Mouse (Mus musculus) frontal cortex, adult (tissue): ENCODE measurements around the gene Cacna1d.

ENCODE experiments used
- ATAC-seq: cut with Nextera tagmentation; 2 replicates; pipeline ENCODE4 v1.9.2; 2017; ENCODE audit warnings: mild to moderate bottlenecking, moderate library complexity, mixed read lengths; ENCODE audit not compliant: low TSS enrichment

Gene Cacna1d

DNA sequence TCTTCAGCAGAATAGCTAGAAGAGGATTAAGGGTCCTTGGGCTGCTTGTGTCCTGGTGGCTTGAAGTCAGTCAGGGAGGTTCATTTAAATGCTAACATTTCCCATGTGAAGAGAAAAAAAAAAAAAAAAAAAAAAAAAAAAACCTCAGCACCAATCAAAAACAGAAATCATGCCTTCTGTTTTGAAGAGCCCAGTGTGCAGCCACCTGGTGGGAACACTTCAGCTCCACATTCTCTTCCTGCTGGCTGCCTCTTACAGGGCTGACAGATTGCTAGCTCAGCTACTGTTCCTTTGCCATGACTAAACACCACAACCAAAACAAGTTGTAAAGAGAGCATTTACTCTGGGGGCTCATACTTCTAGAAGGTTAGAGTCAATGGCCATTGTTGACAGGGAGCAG, 283.1 kb downstream of the Cacna1d start:
- peak; percentile 81; the same call in 1 of the 2 replicates for ATAC-seq

DNA sequence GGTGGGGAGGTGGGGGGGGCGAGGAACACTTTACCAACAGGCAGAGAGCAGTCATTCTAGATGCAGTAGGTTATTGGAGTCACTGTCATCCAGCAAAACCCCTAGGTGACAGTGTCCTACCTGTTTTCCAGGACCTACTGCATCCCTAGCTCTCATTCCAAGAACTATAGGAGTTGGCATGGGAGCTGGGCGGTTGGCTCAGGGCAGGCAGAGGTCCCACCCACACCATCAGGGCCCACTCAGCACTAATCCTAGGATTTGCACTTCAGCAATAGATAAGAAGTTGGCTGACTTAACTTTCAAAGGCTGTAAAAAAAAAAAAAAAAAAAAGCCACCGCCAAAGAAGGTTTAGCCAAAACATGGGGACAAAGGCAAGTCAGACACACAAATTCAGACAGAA, 285.4 kb downstream of the Cacna1d start:
- ATAC-seq, result no peak

DNA sequence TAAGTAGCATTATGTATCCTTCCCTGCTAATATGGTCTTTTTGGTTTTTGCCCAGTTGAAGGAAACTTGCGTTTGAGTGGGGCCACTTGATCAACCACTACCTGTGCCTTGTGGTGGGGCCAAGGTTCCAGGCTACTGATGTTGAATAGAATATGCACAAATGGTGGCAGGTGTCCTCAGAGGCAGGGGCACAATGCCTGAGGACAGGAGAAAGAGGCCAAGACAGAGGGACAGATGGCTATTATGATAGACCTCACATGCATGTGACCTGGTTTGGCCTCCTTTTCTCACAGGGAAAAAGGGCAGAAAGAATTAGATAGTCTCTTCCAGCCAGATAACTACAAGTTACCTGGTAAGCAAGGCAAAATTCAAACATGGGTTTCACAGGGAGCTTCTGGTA, 286.7 kb downstream of the Cacna1d start:
- ATAC-seq, result no peak

DNA sequence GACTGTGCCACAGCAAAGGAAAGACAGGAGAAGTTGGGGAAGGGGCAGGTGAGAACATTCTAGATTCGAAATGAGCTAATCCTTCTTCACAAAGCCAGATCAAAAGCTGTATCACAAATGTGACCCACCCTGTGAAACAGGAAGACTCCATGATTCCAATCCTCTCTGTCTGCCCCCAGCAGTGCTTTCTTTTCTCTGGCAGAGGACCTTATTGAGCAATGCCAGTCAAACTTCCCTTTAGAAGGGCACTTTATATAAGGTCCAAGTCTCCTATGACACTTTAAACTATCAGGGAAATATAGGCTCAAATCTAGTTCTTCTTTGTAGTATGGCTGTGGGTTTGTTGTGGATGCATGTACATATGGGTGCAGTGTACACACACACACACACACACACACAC, 290.9 kb downstream of the Cacna1d start:
- no peak for ATAC-seq

DNA sequence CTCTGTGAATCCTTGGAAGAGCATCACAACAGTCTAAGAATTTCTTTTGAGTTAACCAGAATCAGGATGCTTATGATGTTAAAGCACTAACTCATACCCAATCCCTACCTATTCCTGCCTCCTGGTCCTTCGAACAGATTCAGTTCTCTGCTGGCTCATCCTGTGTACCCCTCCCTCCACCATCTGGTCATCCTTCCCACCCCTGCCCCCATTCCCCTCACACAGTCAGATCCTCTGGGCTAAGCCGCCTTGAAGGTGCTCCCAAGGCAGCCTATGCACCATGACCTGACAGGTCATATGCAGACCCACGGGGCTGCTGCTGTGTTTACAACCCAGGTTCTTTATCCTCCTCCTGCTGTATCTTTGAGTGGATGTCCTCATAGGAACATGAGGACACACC, 292.4 kb downstream of the Cacna1d start:
- no peak for ATAC-seq

DNA sequence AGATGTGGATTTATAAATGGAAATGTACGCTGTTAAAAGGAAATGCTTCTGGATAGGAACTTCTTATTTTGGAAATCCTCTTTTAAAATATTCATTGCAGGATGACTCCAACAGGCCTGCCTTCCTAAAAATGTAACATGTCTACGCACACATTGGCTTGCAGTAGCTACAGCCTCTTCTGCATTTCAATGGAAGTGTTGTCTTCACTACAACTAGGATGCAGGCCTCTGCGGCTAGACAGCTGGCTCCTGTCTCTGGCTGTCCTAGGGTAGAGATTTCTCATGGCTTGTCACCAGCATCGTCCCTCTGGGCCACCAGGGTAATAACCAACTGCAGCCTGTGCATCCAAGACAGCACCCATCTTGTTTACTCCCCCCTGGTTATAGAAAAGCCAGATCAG, 293.1 kb downstream of the Cacna1d start:
- peak; percentile 66 for ATAC-seq

DNA sequence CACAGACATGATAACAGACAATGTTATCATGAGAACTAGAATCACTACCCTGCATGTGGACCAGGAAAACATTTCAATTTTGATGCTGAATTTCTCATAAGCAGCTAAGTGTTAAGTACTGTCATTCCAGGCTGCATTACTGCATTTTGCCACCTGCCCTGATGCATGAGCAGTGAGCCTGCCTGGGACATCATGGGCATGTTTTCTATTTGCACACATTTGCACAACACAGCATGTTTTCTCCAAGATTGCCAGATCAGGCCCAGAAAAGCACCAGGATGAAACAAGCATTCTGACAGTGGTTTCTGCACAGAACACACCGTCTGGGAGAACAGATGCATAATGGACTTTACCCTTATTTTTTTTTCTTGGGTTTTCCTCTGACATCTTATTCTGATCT, 294.3 kb downstream of the Cacna1d start:
- ATAC-seq, result no peak

DNA sequence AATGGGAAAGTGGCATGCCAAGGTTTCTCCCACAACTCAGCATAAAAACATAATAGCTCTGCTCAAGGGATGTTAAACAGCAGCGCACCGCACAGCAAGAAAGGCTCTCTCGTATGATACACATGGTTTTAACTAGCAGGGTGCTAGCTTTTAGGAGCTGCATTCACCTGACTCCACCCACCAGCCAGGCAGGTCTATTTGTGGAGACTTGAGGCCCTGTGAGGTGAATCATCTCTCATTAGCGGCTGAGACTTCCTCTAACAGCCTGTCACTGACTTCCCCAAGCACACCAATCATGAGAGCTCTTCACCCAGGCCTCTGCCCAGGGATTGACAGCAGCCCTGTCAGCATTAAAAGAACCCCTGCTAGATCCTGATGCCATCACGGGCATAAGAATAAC, 295.0 kb downstream of the Cacna1d start:
- peak; percentile 53 for ATAC-seq

DNA sequence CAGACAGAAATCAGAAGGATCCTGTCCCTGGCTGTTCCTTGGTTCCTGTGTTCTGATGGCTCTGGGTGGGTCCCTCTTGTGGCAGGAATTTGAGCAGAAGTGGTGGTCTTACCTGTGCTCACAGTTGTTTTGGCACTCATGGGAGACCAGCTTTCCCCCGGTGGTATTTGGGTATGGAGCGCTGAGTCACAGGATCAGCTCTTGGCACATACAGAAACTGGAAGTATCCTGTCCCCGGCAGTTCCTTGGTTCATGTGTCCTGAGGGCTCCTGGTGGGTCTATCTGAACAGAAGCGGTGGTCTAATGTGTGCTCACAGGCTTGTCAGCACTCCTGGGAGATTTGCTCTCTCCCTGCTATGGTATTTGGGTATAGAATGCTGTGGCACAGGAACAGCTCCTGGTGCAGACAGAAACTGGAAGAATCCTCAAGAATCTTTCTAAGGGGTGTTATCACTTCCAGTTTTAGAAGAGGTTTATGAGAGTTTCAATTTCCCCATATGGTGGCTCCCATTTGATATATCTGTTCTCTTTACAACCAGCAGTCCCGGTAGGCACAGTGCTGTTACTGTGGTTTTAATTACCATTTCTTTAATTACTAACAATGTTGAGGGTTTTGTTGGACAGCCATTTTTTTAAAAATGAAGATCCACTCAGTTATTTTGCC, 300.8 kb downstream of the Cacna1d start:
- ATAC-seq, result peak; percentile 62; the same call in 1 of the 2 replicates

DNA sequence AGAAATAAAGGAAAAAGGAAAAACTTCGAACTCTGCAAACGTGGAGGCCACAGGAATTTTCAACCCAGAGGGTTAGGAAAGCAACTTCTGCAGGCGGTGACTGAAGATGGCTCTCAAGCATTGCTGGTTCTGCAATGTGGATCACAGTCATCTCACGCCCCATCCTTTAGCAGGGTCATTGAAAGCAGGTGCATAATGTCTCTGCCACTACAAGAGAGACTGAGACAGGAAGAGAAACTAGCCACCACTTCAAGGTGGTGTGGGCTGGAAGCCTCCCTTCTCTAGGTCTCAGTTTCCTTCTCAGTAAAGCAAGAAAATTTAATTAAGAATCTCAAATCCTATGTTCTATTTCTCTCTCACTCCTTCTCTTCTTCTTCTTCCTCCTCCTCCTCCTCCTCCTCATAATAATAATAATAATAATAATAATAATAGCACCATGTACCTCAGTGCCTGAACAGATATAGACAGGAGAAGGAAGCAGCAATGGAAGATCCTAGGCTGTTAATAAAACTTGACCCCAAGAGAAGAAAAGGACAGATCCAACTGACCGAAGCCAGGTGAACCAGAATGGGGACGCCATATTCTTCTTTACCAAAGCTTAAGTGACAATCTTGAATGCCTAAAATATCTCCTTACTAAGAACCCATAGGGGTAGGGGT, 305.5 kb downstream of the Cacna1d start:
- ATAC-seq, result no peak

DNA sequence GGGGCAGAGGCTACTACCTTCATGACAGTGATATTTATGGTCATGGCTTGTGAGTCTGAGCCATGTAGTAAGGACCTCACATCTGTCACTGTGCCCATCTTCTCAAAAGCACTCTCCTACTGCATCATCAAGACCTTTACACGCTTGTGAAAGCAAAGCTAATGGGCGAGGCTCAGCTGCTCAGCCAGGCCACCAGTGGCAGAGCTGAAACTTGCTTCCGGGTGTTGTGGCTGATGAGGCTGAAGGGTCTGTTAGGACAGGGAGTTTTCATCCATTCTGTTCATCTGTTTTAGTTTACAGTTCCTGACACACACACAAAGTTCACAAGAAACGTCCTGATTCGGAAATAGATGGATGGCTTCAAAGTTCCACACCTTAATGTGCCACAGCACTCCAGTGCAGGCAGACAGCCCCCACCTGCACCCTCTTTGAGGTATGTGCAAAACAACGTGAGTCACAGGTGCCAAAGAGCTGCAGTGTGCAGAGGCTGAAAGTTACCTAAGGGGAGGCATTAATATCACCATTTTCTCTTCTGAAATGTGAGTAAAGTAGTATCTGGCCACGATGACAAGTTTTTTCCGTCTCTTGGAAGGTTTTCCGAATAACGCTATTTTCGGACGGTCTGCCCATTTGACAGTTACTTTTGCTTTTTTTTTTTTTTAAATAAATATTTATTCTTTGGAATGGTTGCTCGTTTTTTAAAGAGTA, 306.7 kb downstream of the Cacna1d start:
- ATAC-seq, result no peak

DNA sequence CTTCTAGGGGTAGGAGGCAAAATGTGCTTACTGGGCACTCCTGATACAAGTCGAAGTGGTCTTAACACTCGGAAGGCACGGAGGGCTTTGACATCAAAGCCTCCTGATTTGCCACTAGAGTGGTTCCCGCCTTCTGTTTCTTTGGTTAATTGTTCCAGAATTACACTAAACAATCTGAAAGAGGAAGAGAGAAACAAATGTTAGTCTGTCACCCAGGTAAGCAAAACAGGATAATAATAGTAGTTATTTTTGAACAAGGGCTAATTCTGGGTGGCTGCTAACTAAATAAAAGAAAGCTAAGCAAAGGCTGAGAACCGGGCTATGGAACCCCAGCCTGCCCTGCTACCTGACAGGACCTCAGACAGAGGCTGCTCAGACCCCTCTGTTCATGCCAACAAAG, 307.2 kb downstream of the Cacna1d start:
- no peak for ATAC-seq

DNA sequence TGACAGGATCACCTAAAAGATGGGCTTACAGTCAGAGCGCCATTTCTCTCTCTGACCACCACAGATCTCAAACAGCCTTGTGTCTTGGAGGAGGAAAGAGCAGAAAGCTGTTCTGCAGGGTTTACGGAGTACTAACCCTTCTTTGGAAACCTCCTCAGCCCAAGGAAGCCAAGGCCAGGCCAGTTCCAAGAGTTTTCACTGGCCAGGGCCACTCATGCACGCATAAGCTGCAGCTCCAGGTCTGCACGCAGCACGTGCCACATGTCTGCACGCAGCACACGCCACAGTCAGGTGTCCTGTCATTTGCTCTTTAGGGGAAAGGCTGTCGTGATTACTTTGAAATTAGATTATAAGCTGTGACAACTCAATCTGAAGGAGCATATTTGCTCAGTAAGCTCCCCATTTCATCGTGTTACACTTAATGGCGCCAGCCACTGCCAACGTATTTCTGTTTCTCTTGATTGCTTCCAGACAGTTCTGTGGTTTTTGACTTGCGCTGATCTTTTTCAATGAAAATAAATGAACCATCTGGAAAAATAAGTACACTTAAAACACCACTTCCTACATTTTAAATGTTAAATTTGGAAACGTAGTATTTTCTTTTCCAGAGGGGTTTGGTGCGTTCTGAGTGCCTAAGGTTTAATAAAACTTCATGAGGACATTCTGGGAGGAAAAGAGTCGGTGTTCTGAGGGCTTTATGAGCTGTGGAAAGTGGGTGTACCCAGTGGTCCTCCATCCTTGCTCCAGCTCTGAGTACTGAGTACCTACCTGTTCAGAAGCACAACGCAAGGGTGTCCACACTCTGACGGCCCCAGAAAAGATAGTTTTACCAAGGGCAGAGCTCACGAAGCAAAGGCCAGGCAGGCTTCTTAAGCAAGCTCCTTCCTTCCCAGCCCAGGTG, 308.4 kb downstream of the Cacna1d start:
- ATAC-seq, result no peak

DNA sequence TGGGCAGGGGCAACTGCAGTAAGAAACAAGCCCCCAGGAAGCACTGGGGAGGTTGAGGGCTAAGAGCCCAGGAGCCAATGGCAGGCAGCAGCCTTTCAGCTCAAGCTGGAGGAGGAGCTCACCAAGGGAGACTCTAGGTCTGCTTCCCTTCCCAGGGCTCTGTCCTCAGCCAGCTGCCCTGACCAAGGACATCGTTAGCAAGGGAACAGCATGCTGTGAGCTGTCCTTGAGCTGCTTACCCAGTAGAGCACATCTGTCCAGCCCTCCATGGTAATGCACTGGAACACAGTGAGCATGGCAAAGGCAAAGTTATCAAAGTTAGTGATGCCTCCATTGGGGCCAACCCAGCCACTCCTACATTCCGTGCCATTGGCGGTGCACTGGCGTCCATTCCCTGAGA, 312.9 kb downstream of the Cacna1d start:
- ATAC-seq, result no peak

DNA sequence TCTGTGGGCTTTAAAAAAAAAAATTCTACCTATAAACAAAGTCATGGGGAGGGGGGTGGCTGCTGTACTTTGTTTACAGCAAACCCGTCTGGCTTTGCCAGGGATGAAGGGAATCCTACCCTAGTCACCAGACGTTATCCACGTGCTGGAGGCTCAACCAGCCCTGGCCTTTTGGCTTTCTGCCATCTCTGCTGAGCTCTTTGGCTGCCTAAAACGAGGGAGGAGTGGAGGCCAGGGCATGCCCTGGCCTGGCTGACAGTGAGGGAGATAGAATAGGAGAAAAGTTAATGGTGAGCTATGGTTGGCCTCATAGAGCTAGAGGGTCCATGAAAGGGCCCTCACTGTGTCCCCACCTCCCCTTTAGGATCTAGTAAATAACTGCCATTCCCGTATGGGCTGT, 313.4 kb downstream of the Cacna1d start:
- no peak for ATAC-seq

DNA sequence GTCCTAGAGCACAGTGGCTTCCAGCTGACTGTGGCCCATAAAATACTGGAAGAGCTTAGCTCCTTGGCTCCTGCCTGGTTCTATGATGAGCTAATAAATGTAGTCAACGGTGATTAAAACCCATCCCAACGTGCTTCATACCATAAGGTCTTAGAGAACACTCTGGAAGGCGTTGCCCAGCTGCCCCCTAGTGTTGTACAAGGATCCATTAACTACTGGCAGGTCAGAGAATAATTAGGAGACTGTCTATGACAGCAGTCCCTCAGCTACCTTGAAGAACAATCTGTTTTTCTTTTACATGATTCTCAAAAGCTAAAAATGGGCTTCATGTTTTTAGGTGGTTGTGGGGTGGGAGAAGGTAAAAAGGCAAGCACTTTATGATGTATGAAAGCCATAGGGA, 315.9 kb downstream of the Cacna1d start:
- no peak for ATAC-seq

DNA sequence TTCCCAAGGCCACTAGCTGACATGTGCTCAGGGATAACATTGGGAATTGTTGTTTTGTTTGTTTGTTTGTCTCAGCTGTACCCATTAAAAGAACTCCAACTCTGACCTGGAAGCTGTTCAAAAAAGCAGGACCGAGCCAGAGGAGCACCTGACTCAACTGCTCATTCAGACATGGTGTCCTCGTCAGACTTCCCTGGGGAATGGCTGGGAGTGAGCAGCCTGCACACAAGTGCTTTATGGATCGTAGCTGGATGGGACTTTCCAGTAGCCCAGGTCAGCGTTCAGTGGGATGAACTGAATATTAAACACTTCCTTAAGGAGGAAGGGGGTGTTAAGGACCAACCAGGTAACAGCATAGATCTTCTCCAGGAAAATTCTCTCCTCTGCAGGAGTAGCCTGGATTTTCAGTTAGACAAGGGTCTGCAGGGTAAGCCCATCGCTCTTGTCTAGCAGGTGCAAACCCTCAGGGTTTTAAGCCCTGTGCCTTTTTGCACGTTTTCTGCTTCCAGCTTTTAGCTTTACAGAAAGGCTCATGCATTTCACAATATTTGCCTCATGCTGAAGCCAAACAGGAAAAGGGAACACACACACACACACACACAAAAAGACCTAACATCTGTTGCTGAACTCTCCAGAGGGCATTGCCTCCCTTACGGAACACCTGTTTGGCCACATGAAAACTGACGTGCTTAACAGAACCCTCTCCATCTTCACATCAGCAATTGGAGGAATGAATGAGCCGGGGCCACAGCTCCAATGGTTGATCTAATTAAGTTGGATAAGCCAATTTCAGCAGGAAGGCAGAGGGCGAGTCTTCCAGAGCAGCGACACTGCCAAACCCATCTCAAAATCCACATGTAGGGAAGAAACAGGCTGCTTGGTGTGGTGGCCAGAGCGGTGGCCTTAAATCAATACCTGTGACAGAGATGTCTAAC, 318.2 kb downstream of the Cacna1d start:
- no peak for ATAC-seq

DNA sequence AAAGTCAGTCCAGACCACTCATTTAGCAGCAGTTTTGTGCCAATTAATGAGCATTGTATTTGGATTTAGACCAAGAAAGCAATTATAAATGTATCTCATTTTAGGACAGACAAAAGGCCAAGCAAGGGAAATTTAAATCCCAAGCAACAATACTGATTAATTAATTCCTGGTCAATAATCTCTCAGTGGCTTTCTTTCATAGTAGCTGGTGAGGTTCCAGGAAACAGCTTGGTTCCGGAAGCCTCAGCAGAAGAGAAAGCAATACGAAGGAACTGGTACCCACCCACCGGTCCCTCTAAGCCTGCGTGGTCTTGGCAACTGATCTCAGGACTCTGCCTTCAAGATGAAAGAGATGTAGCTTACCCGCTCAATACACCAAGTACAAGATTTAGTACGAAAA, 319.7 kb downstream of the Cacna1d start:
- ATAC-seq, result no peak

DNA sequence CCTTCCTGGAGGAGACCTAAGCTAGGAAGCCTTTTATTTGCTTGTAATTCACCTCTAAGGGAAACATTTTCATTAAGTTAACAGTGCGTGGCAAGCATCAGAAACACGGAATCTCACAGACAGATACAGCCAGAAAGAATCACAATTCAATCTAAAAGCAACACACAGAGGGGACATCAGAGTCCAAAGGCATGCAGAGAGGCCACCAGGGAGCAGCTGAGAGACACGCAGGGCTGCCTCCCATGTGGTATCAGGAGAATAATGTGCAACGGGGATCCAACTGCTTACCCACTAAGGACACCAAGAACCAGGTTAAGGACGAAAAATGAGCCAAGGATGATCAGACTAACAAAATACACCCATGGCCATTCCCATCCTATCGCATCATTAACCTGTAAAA, 320.2 kb downstream of the Cacna1d start:
- no peak for ATAC-seq

DNA sequence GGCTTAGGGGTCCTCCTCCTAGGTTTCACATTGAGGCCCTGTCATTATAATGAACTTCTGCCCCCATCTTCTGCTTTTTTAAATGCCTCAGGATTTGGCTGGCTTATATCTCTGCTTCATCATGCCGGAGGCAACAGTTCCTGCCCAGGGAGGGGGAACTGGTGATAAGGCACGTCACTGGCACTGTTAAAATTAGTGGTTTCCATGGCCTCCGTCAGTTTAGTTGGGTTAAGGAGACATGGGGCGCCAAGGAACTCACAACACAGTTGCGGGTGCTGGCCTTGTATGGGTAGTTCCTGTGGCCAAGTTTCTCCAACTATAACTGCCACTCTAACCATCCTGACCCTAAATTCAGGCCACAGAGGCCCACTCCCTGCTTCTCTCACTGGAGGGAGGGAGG, 321.8 kb downstream of the Cacna1d start:
- no peak for ATAC-seq

DNA sequence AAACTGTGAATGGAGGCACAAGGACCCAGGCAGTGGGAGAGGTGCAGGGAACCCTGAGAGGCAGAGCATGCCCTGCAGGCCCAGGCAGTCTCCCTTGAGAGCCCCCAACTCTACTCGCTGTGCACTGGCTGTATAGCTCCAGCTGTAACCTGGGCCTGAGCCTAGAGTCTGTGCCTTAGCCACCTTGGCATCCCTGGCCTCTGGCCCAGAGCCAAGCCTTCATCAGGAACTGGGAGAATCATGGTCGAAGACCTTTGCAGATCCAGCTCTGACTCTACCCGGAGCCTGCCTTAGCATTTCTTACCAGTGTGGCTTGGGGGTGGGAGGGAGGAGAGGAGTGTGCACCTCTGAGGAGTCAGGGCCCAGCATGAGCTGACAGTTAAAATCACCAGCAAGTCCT, 322.4 kb downstream of the Cacna1d start:
- no peak for ATAC-seq
